8 mouse cellular contexts compared by ENCODE assay signal in genomic region chr2:167688126-167688497, GRCm38 (mm10). TPM values are rescaled to one million over a fixed set of nuclear protein-coding genes. Genes with fewer than 3 reads are reported as not detected.
A peak's percentile ranks its signal among the peaks of the same experiment; 100 is the strongest.
DNase-seq lines count a peak whose midpoint lies in the region; ATAC-seq lines count a peak whose summit lies in the region.

No protein-coding gene starts in this region.

- ATAC-seq in hindbrain, embryonic 12.5 days (ENCODE audit: low FRiP score) = peak; percentile 55
- ATAC-seq in megakaryocyte-erythroid progenitor cell, adult 5-6 weeks (replicated peaks; ENCODE audit: low FRiP score, low TSS enrichment, poor library complexity, severe bottlenecking) = no peak

- peak; percentile 40 for DNase-seq in embryo, embryonic 10.5 days (ENCODE audit: low spot score)
- no peak for DNase-seq in embryo, embryonic 10 days (ENCODE audit: low spot score)
- DNase-seq in right cerebral cortex, postnatal 10 days (ENCODE audit: low spot score in 2 of 2) = peak; percentile 38 to 46
- no peak for DNase-seq in right cerebral cortex, postnatal 36 days (ENCODE audit: low spot score in 2 of 2)
- DNase-seq in midbrain, embryonic 10.5 days (ENCODE audit: low spot score) = no peak
- DNase-seq in layer of hippocampus, adult 18-20 months (ENCODE audit: low spot score in 2 of 2) = no peak

- H3K9ac ChIP-seq in hindbrain, embryonic 12.5 days = no peak overlapping the region

- H3K9me3 ChIP-seq in hindbrain, embryonic 12.5 days (replicated peaks) = no peaks in the 10 kb centered on the region
- H3K9me3 ChIP-seq in midbrain, embryonic 10.5 days (replicated peaks) = no peaks in the 10 kb centered on the region

- 31% methylated on average over 12 of the region's 12 CpGs for WGBS in hindbrain, embryonic 12.5 days
- 25% methylated on average over 12 of the region's 12 CpGs for WGBS in midbrain, embryonic 10.5 days

- peak overlapping the region; percentile 64 for H3K4me3 ChIP-seq in hindbrain, embryonic 12.5 days
- H3K4me3 ChIP-seq in midbrain, embryonic 10.5 days = peak overlapping the region; percentile 75

- H3K27ac ChIP-seq in hindbrain, embryonic 12.5 days = no peak overlapping the region
- H3K27ac ChIP-seq in midbrain, embryonic 10.5 days (replicated peaks) = no peak overlapping the region

- peaks cover 72% of the 10 kb centered on the region for H3K27me3 ChIP-seq in hindbrain, embryonic 12.5 days
- peaks cover 80% of the 10 kb centered on the region for H3K27me3 ChIP-seq in midbrain, embryonic 10.5 days (ENCODE audit: low read depth, poor library complexity, severe bottlenecking)

- H3K4me1 ChIP-seq in hindbrain, embryonic 12.5 days = peaks cover 17% of the 10 kb centered on the region
- peaks cover 33% of the 10 kb centered on the region for H3K4me1 ChIP-seq in midbrain, embryonic 10.5 days

- peak overlapping the region; percentile 89 for H3K4me2 ChIP-seq in hindbrain, embryonic 12.5 days (replicated peaks)

- H3K36me3 ChIP-seq in hindbrain, embryonic 12.5 days = no peaks in the 10 kb centered on the region
- H3K36me3 ChIP-seq in midbrain, embryonic 10.5 days = no peaks in the 10 kb centered on the region

RNA-seq across cellular contexts. Expression of gene Cebpb, which starts 0.6 kb away (rescaled TPM):
- 4.1 and 4.5 TPM in 2 replicates for polyA plus RNA-seq in hindbrain, embryonic 12.5 days (2016; fragmentation: Nextera tagmentation; extraction: Ambion mirVana)
- 0.30 and 0.48 TPM in 2 replicates for polyA plus RNA-seq in midbrain, embryonic 10.5 days (2016; fragmentation: Nextera tagmentation; extraction: Ambion mirVana)
- 10 to 100 TPM; 41.9 to 43.2 TPM for total RNA-seq in layer of hippocampus, adult 18-20 months (2021)
- total RNA-seq in megakaryocyte-erythroid progenitor cell, adult 5-6 weeks (2014; fragmentation: Nextera tagmentation) = 0.83 and 1.4 TPM in 2 replicates
- total RNA-seq in megakaryocyte-erythroid progenitor cell, adult 5-6 weeks (2017) = 2.3 and 3.1 TPM in 2 replicates

RNA-seq across cellular contexts. Expression of gene Tmem189, which starts 1.5 kb away (rescaled TPM):
- polyA plus RNA-seq in hindbrain, embryonic 12.5 days (2016; fragmentation: Nextera tagmentation; extraction: Ambion mirVana) = 39.0 and 43.9 TPM in 2 replicates
- polyA plus RNA-seq in midbrain, embryonic 10.5 days (2016; fragmentation: Nextera tagmentation; extraction: Ambion mirVana) = 35.7 and 35.8 TPM in 2 replicates
- total RNA-seq in layer of hippocampus, adult 18-20 months (2021) = 10 to 100 TPM; 46.7 TPM
- total RNA-seq in megakaryocyte-erythroid progenitor cell, adult 5-6 weeks (2014; fragmentation: Nextera tagmentation) = 19.5 and 28.4 TPM in 2 replicates
- 10.2 and 16.8 TPM in 2 replicates for total RNA-seq in megakaryocyte-erythroid progenitor cell, adult 5-6 weeks (2017)

RNA-seq across cellular contexts. Expression of gene Gm20431, which starts 26.8 kb away (rescaled TPM):
- 16.9 and 18.8 TPM in 2 replicates for polyA plus RNA-seq in hindbrain, embryonic 12.5 days (2016; fragmentation: Nextera tagmentation; extraction: Ambion mirVana)
- 2.4 and 3.6 TPM in 2 replicates for polyA plus RNA-seq in midbrain, embryonic 10.5 days (2016; fragmentation: Nextera tagmentation; extraction: Ambion mirVana)
- 10 to 100 TPM; 36.7 to 39.9 TPM for total RNA-seq in layer of hippocampus, adult 18-20 months (2021)
- 16.1 TPM in 1 of 2 replicates, not detected in the other for total RNA-seq in megakaryocyte-erythroid progenitor cell, adult 5-6 weeks (2014; fragmentation: Nextera tagmentation)
- total RNA-seq in megakaryocyte-erythroid progenitor cell, adult 5-6 weeks (2017) = not detected in 2 replicates

RNA-seq across cellular contexts. Expression of gene Ube2v1, which starts 56.2 kb away (rescaled TPM):
- 290 and 291 TPM in 2 replicates for polyA plus RNA-seq in hindbrain, embryonic 12.5 days (2016; fragmentation: Nextera tagmentation; extraction: Ambion mirVana)
- 410 and 413 TPM in 2 replicates for polyA plus RNA-seq in midbrain, embryonic 10.5 days (2016; fragmentation: Nextera tagmentation; extraction: Ambion mirVana)
- 100 to 1,000 TPM; 235 to 247 TPM for total RNA-seq in layer of hippocampus, adult 18-20 months (2021)
- 194 and 207 TPM in 2 replicates for total RNA-seq in megakaryocyte-erythroid progenitor cell, adult 5-6 weeks (2014; fragmentation: Nextera tagmentation)
- 46.6 and 78.6 TPM in 2 replicates for total RNA-seq in megakaryocyte-erythroid progenitor cell, adult 5-6 weeks (2017)

Comparison
In these comparisons a context has a peak if more than half of its experiments do, and no peak if none do; other contexts are left out.
1. DNase-seq: peak in embryo, embryonic 10.5 days (single experiment) and right cerebral cortex, postnatal 10 days (2 of 2); none in embryo, embryonic 10 days (single experiment), right cerebral cortex, postnatal 36 days (0 of 2), midbrain, embryonic 10.5 days (single experiment) and layer of hippocampus, adult 18-20 months (0 of 2).
2. RNA of gene Cebpb, which starts 0.6 kb away (total RNA-seq): 41.9 to 43.2 TPM in layer of hippocampus, adult 18-20 months; 0.83 to 3.1 TPM in megakaryocyte-erythroid progenitor cell, adult 5-6 weeks; every median in the first group is over 10 times any median in the second.